Mouse (Mus musculus) embryo, embryonic 10 days (tissue): ENCODE data around the gene Ajap1.

Experiments
- DNase-seq: peaks from one replicate; pipeline ENCODE4 v3.0.0-alpha.2; 2015; ENCODE audit warnings: low spot score

The Ajap1 gene

DNA sequence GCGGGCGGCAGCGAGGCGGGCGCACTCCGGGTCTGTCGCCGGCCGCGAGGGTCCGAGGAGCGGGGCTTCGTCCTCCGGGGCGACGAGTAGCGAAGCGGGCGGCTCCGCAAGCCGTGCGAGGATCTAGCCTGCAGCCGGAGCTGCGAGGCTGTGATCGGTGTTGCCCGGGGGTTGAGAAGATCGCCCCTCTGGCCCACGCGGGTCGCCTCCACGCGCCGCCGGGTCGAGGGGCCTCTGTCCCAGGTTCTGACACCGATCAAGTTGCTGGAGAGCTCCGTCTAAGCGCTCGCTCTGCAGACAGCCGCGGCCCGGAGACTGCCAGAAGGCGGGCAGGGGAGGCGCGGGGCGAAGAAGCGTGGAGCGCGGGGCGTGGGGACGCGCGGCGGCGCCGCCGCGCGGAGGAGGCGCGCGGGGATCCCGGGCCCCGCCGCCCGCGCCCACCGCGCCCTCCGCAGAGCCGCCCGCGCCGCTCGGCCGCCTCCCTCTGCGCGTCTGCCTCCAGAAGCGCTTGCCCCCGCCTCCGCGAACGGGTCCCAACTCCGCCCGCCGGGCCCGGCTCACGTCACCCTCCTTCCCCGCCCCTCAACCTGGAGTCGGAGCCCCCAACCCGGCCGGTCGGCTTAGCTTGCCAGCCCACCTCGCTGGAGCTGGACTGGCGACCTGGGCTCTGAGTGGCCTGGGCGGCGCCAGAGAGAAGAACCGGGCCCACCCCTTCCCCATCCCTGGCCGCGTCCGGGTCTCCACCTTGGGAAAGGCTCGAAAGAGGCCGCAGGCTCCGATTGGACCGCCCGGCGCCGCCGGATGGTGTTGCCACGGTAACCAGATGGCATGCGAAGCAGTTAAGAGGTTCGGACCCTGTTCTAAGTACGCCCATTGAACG, at the start of gene Ajap1:
TSS of gene Ajap1 (minus strand) at position 353 of the 880 bp plus-strand sequence.
- peak; percentile 73 for DNase-seq

DNA sequence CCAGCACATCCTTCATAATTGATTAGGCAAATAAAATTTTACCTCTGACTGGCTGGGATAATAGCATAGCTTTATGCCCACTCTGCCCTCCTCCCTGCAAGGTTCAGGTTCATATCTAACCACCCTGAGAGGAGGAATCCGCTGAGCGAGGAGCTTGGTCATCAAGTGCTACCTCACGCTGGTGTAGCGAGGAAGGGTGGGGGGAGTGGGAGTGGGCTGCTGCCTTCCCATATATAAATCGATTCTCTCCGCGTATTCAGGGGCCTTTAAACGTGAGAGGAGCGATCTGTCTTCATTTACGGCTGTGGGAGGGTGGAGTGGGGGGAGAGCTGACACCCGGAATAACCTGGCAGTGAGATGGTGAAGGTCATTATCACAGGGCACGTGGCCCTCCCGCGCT, 47.9 kb upstream of the Ajap1 start:
- no peak for DNase-seq

- DNase-seq, result no peak
Measured at GRCm38 (mm10) chr4:153521601-153522000, 39.0 kb upstream of the Ajap1 start.

- DNase-seq, result no peak
Measured at GRCm38 (mm10) chr4:153519888-153520287, 37.3 kb upstream of the Ajap1 start.

- DNase-seq, result no peak
Measured at GRCm38 (mm10) chr4:153519289-153519688, 36.7 kb upstream of the Ajap1 start.

DNA sequence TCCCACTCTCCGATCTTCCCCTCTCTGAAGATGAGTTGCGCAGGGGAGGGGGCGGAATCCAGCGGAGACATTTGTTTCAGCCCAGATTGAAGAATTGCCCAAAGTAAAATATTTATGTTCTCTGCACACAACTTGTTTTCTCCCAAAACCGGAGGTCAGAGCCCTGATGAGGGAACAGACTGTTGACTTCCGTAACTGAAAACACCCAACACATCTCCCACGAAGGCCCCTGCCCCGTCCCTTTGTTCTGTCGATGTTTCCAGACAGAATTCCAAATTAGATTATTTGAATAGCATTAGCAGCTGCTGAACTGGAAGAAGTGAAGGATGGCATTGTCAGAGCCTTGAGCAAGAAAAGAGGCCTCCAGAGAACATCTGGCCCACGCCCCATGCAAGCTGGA, 33.2 kb upstream of the Ajap1 start:
- DNase-seq, result peak; percentile 28

DNA sequence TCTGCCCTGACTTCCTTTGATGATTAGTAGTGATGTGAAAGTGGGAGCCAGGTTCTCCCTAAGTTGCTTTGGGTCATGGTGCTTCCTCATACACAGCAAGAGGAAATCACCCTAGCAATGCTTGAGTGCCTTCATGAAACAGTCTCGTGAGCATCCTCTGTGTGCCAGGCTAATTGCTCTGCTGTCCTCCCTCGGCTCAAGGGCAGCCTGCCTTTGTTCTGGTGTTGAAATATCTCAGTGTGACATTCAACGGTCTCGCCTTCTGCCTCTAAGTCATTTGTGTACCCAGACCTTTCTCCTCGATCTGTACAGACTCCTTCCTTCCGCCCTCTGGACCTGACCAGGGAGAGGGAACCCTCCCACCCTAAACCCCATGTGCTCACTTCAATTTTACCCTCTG, 31.5 kb upstream of the Ajap1 start:
- no peak for DNase-seq

- DNase-seq, result no peak
Measured at GRCm38 (mm10) chr4:153511530-153511929, 28.9 kb upstream of the Ajap1 start.

- no peak for DNase-seq
Measured at GRCm38 (mm10) chr4:153501936-153502335, 19.3 kb upstream of the Ajap1 start.

GRCm38 (mm10) chr4:153492444-153492843, 9.8 kb upstream of the Ajap1 start:
- no peak for DNase-seq

DNA sequence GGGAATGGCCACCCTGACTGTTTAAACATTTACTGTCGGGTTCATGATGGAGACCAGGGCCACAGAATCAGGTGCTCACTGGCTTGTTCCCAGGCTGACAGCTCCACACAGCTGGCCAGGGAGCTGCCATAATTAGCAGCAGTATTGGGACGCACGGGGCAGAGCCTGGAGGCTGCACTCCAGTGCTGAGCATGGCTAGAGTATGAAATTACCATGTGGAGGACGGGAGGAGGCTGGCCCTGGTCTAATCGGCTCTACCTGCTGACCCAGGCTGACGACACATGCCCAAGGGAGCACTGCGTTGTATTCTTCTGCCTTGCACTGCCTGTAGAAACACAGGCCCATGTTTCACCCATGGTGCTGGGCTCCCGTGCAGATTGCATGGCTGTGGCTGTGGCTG, 6.5 kb upstream of the Ajap1 start:
- no peak for DNase-seq

GRCm38 (mm10) chr4:153485913-153486312, 3.3 kb upstream of the Ajap1 start:
- no peak for DNase-seq

GRCm38 (mm10) chr4:153484392-153484791, 1.8 kb upstream of the Ajap1 start:
- peak; percentile 83 for DNase-seq

- peak; percentile 21 for DNase-seq
Measured at GRCm38 (mm10) chr4:153481361-153482234, 1.0 kb downstream of the Ajap1 start.

GRCm38 (mm10) chr4:153480551-153481262, 1.9 kb downstream of the Ajap1 start:
- peak; percentile 90 for DNase-seq

DNA sequence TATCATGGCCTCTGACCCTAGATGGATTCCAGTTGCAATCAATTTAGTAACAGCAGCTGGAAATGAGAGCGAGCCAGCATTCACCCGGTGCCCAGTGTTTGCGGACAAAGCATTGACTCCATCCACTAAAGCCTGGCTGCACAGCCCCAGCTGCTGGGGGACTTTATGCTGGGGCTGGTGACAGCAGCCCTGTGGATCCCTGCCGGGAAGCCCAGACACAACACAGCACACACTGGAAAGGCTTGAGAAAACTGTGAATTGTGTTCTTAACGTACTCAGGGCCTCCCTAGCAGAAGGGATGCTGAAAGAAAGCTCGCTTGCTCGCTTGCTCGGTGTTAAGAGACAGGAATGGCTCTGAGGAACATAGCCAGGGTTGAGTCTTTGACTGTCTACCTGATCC, 3.5 kb downstream of the Ajap1 start:
- peak; percentile 39 for DNase-seq

GRCm38 (mm10) chr4:153473480-153474252, 8.9 kb downstream of the Ajap1 start:
- DNase-seq, result no peak

DNA sequence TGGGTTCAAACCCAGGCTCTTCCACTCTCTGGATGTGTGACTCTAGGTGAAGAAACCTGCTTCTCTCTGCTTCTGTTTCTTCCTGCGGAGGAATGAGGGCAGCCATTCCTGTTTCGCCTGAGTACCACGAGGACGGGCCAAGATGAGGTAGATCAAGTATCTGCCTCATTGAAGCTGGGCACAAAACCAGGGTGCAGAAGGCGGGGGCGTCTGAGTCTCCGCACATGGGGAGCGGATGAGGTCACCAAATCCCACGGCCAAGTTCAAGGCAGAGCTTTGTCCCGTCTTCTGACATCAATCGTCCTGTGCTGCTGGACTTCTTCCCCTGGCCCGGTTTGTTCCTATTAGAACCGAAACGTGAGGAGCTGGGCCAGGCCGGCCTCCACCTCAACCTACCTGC, 12.9 kb downstream of the Ajap1 start:
- no peak for DNase-seq

DNA sequence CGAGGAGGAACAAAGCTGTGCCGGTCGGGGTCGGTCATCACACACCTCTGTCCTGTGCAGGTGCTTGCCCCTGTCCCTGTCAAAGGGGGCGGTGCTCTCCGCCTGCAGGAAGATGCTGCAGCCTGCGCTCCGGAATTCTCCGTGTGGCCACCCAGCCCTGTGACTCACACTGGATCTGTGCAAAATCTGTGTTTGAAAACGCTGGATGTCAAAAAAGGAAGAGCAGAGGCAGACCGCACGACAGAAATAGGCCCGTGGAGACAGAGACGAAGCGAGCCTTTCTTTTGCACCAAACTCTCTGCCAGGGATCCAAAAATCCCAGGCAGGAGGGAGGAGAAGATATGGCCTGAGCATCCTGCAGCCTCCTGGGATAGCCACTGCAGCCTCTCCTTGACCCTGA, 22.7 kb downstream of the Ajap1 start:
- DNase-seq, result no peak

- DNase-seq, result no peak
Measured at GRCm38 (mm10) chr4:153459503-153459902, 23.1 kb downstream of the Ajap1 start.

DNA sequence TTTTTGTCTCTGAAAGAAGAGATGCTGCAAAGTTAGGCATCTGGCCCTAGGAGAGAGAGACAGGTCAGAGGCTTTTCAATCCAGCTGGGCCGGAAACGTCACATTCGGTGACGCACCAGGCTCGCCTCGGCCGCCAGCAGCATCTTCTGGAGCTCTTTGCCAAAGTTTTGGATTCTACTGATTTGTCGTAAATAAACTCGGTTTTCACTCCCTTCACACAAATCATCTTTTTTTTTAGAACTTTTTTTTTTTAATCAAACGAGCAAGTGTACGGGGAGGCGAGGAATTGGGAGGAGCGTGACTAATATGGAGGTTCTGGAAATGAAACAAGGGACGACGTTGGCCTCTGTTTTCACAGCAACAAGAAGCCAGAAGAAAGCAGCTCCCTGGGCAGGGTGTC, 23.8 kb downstream of the Ajap1 start:
- DNase-seq, result no peak

GRCm38 (mm10) chr4:153453496-153453895, 29.1 kb downstream of the Ajap1 start:
- DNase-seq, result no peak
